Mouse (Mus musculus): Measurements from ENCODE around the gene Sos1. TPM values are rescaled to one million over a fixed set of nuclear protein-coding genes. Genes with fewer than 3 reads are reported as not detected.
"Not testable (repeated sequence)": the region's sequence is repeated elsewhere in the genome, so short reads cannot be mapped to it uniquely, and the experiment has no call there.

The Sos1 gene
- total and polyA plus RNA-seq, 3 experiments, result 4.0 to 10.7 (median 4.7) TPM

GRCm38 (mm10) chr17:80477679-80478078 is 2.6 kb downstream of the Sos1 start (continued):
- TF ChIP-seq CHD1 (IDR thresholded peaks at IDR 0.05; ENCODE audit: low read depth, low read length) (no peak), MAX (IDR thresholded peaks at IDR 0.05; ENCODE audit: low read length) (no peak), HCFC1 (IDR thresholded peaks at IDR 0.05; ENCODE audit: low read depth, low read length) (no peak), BHLHE40 (IDR thresholded peaks at IDR 0.05; ENCODE audit: low read depth, low read length) (0 out of 2 replicates have a peak, but pooled peaks have one; percentile 27), EP300 (IDR thresholded peaks at IDR 0.05; ENCODE audit: low read length) (peak; percentile 86), RAD21 (IDR thresholded peaks at IDR 0.05; ENCODE audit: low read depth, low read length) (no peak), SIN3A (IDR thresholded peaks at IDR 0.05; ENCODE audit: low read length) (peak; percentile 72), E2F4 (IDR thresholded peaks at IDR 0.05; ENCODE audit: insufficient replicate concordance, low read depth, low read length) (no peak), IRF4 (IDR thresholded peaks at IDR 0.05; ENCODE audit: low read depth, low read length) (peak; percentile 21; the same call in 1 of the 2 replicates), SMC3 (IDR thresholded peaks at IDR 0.05; ENCODE audit: low read depth, low read length) (no peak)

GRCm38 (mm10) chr17:80476496-80476895 is 3.8 kb downstream of the Sos1 start:
- Histone ChIP-seq H3K4me2 (ENCODE audit: insufficient read depth, low read depth, poor library complexity, severe bottlenecking) (no peak overlapping the region), H3K27ac (ENCODE audit: insufficient read depth, low read depth) (no peak overlapping the region), H3K79me2 (replicated peaks; ENCODE audit: control insufficient read depth, extremely low read depth, insufficient read depth, poor library complexity, severe bottlenecking) (peaks cover 75% of the 10 kb centered on the region), H3K9ac (ENCODE audit: insufficient read depth, low read depth) (no peak overlapping the region), H3K27me3 (replicated peaks) (no peaks in the 10 kb centered on the region), H3K4me1 (ENCODE audit: control insufficient read depth in 1 of 2, insufficient read depth in 2 of 2) (peaks cover 5 to 49% of the 10 kb centered on the region in 2 experiments; a peak in 3 of 4 replicates), H3K36me3 (replicated peaks in 1 of 2; ENCODE audit: control insufficient read depth in 1 of 2, insufficient read depth in 1 of 2, low read length in 1 of 2) (peaks cover 11 to 34% of the 10 kb centered on the region in 2 experiments), H3K9me3 (replicated peaks; ENCODE audit: low read length) (no peaks in the 10 kb centered on the region), H3K4me3 (replicated peaks in 1 of 3; ENCODE audit: low read depth in 2 of 3, low read length in 2 of 3, poor library complexity in 1 of 3) (no peak overlapping the region)
- dilution Hi-C loops (cut with MboI; ENCODE audit: extremely low pct_ligation_motif_present, extremely low pct_unique_long_range_greater_than_20kb, low sequenced_read_pairs) (no loop called here), in situ Hi-C loops (cut with MboI; ENCODE audit: low pct_ligation_motif_present, low pct_unique_long_range_greater_than_20kb, low sequenced_read_pairs) (no loop called here)
- TF ChIP-seq SIN3A (IDR thresholded peaks at IDR 0.05; ENCODE audit: low read length), result no peak
- DNase-seq (ENCODE audit: extremely low read depth), result no peak

GRCm38 (mm10) chr17:80471056-80471802 is 9.0 kb downstream of the Sos1 start:
- peaks cover 67% of the 10 kb centered on the region for H3K79me2 ChIP-seq (replicated peaks; ENCODE audit: control insufficient read depth, extremely low read depth, insufficient read depth, poor library complexity, severe bottlenecking)
- DNase-seq (ENCODE audit: extremely low read depth), result no peak
- no peak overlapping the region for H3K27ac ChIP-seq (ENCODE audit: insufficient read depth, low read depth)
- H3K4me1 ChIP-seq (ENCODE audit: control insufficient read depth in 1 of 2, insufficient read depth in 2 of 2), result peaks cover 0 to 31% of the 10 kb centered on the region in 2 experiments; a peak in 2 of 4 replicates
- H3K9ac ChIP-seq (ENCODE audit: insufficient read depth, low read depth), result no peak overlapping the region
- H3K9me3 ChIP-seq (replicated peaks; ENCODE audit: low read length), result no peaks in the 10 kb centered on the region
- no peak overlapping the region for H3K4me2 ChIP-seq (ENCODE audit: insufficient read depth, low read depth, poor library complexity, severe bottlenecking)
- peaks cover 11 to 38% of the 10 kb centered on the region in 2 experiments for H3K36me3 ChIP-seq (replicated peaks in 1 of 2; ENCODE audit: control insufficient read depth in 1 of 2, insufficient read depth in 1 of 2, low read length in 1 of 2)
- dilution Hi-C loops (cut with MboI; ENCODE audit: extremely low pct_ligation_motif_present, extremely low pct_unique_long_range_greater_than_20kb, low sequenced_read_pairs), result loop anchor here (25.0 kb wide), 1 partner anchor 91 kb away; no protein-coding TSS in a partner anchor
- H3K27me3 ChIP-seq (replicated peaks), result no peaks in the 10 kb centered on the region
- in situ Hi-C loops (cut with MboI; ENCODE audit: low pct_ligation_motif_present, low pct_unique_long_range_greater_than_20kb, low sequenced_read_pairs), result no loop called here
- TF ChIP-seq JUND (conservative IDR thresholded peaks at IDR 0.05; ENCODE audit: low read depth, low read length) (no peak), BHLHE40 (IDR thresholded peaks at IDR 0.05; ENCODE audit: low read depth, low read length) (no peak), KAT2A (IDR thresholded peaks at IDR 0.05; ENCODE audit: insufficient replicate concordance, low read length) (no peak), MXI1 (IDR thresholded peaks at IDR 0.05; ENCODE audit: low read depth, low read length) (no peak), ELF1 (IDR thresholded peaks at IDR 0.05; ENCODE audit: low read depth, low read length) (no peak), CTCF (conservative IDR thresholded peaks at IDR 0.05 in 1 of 2, IDR thresholded peaks at IDR 0.05 in 1 of 2; ENCODE audit: low read depth in 2 of 2, low read length in 2 of 2) (no peak), RAD21 (IDR thresholded peaks at IDR 0.05; ENCODE audit: low read depth, low read length) (no peak), JUN (IDR thresholded peaks at IDR 0.05; ENCODE audit: insufficient read depth, low read depth, low read length) (no peak), POLR2AphosphoS2 (IDR thresholded peaks at IDR 0.05; ENCODE audit: low read depth, low read length) (no peak), GABPA (IDR thresholded peaks at IDR 0.05; ENCODE audit: insufficient replicate concordance, low read depth, low read length) (no peak), NRF1 (IDR thresholded peaks at IDR 0.05; ENCODE audit: low read depth, low read length) (no peak)
- no peak overlapping the region for H3K4me3 ChIP-seq (replicated peaks in 1 of 3; ENCODE audit: low read depth in 2 of 3, low read length in 2 of 3, poor library complexity in 1 of 3)

GRCm38 (mm10) chr17:80468417-80468894 is 11.8 kb downstream of the Sos1 start:
- peaks cover 14% of the 10 kb centered on the region for H3K9me3 ChIP-seq (replicated peaks; ENCODE audit: low read length)
- DNase-seq (ENCODE audit: extremely low read depth), result peak; percentile 54
- peaks cover 5 to 38% of the 10 kb centered on the region in 2 experiments for H3K36me3 ChIP-seq (replicated peaks in 1 of 2; ENCODE audit: control insufficient read depth in 1 of 2, insufficient read depth in 1 of 2, low read length in 1 of 2)
- H3K4me3 ChIP-seq (replicated peaks in 1 of 3; ENCODE audit: low read depth in 2 of 3, low read length in 2 of 3, poor library complexity in 1 of 3); H3K4me2 ChIP-seq (ENCODE audit: insufficient read depth, low read depth, poor library complexity, severe bottlenecking); H3K27ac ChIP-seq (ENCODE audit: insufficient read depth, low read depth); in situ Hi-C loops (cut with MboI; ENCODE audit: low pct_ligation_motif_present, low pct_unique_long_range_greater_than_20kb, low sequenced_read_pairs); H3K27me3 ChIP-seq (replicated peaks); H3K9ac ChIP-seq (ENCODE audit: insufficient read depth, low read depth): not testable (repeated sequence)
- peaks cover 57% of the 10 kb centered on the region for H3K79me2 ChIP-seq (replicated peaks; ENCODE audit: control insufficient read depth, extremely low read depth, insufficient read depth, poor library complexity, severe bottlenecking)
- dilution Hi-C loops (cut with MboI; ENCODE audit: extremely low pct_ligation_motif_present, extremely low pct_unique_long_range_greater_than_20kb, low sequenced_read_pairs), result loop anchor here (25.0 kb wide), 1 partner anchor 94 kb away; no protein-coding TSS in a partner anchor
- peaks cover 0 to 19% of the 10 kb centered on the region in 2 experiments; a peak in 1 of 4 replicates for H3K4me1 ChIP-seq (ENCODE audit: control insufficient read depth in 1 of 2, insufficient read depth in 2 of 2)

Measured in CH12.LX (cell line).